Mouse (Mus musculus) G1E (cell line): ENCODE measurements around the gene Top2b. TPM values are rescaled to one million over a fixed set of nuclear protein-coding genes. Genes with fewer than 3 reads are reported as not detected.

Experiments
- ATAC-seq: 2 replicates; pipeline ENCODE4 v1.8.0; 2016; ENCODE audit warnings: mild to moderate bottlenecking; ENCODE audit not compliant: insufficient number of reproducible peaks, poor library complexity, low FRiP score, severe bottlenecking; ENCODE audit errors: extremely low read depth
- DNase-seq: peaks from one replicate; pipeline ENCODE4 v3.0.0; 2012; ENCODE audit warnings: low spot score
- H3K27me3 ChIP-seq: 2 replicates; pipeline ENCODE4 v1.6.1; 2012; ENCODE audit warnings: mild to moderate bottlenecking, low read length, inconsistent platforms; ENCODE audit not compliant: insufficient read depth
- H3K36me3 ChIP-seq: replicated peaks from 2 replicates; pipeline ENCODE3; 2012; ENCODE audit warnings: mild to moderate bottlenecking, inconsistent platforms
- H3K4me1 ChIP-seq: 2 replicates; pipeline ENCODE4 v1.6.1; 2012; ENCODE audit warnings: low read depth, low read length, inconsistent platforms, mixed read lengths; ENCODE audit not compliant: insufficient read depth
- H3K4me3 ChIP-seq: 2 replicates; pipeline ENCODE4 v1.5.1; 2012; ENCODE audit warnings: low read depth, mild to moderate bottlenecking, inconsistent platforms, low read length, moderate library complexity, mixed read lengths
- H3K9me3 ChIP-seq: replicated peaks from 2 replicates; pipeline ENCODE4 v1.6.1; 2012; ENCODE audit warnings: inconsistent platforms
- CTCF ChIP-seq: IDR thresholded peaks from 2 replicates; pipeline ENCODE4 v1.5.1; 2012; ENCODE audit warnings: low read depth, low read length, inconsistent platforms, mixed read lengths
- GATA1 ChIP-seq: IDR thresholded peaks from 2 replicates; pipeline ENCODE4 v1.6.1; 2012; ENCODE audit warnings: borderline replicate concordance, low read length, inconsistent platforms, mixed read lengths
- GATA2 ChIP-seq: IDR thresholded peaks from 2 replicates; pipeline ENCODE4 v1.6.1; 2012; ENCODE audit warnings: low read depth, low read length, inconsistent platforms, borderline replicate concordance
- POLR2AphosphoS5 ChIP-seq: IDR thresholded peaks from 2 replicates; pipeline ENCODE4 v1.6.1; 2012; ENCODE audit warnings: low read depth, low read length, inconsistent platforms; ENCODE audit not compliant: insufficient replicate concordance
- TAL1 ChIP-seq: conservative IDR thresholded peaks from 2 replicates; pipeline ENCODE4 v1.6.1; 2012; ENCODE audit warnings: low read depth, low read length, inconsistent platforms, mixed read lengths
- polyA plus RNA-seq: library from polyadenylated mRNA; stranded (reverse); fragments of >175 nt; gene quantifications from 2 replicates; pipeline ENCODE4 v1.2.3, GENCODE M21; 2012
- total RNA-seq, 2 experiments: library from RNA; stranded (forward) in 1 of 2; stranded (reverse) in 1 of 2; fragments of 200-1000 nt in 1 of 2; fragments of >200 nt in 1 of 2; fragmentation: Nextera tagmentation in 1 of 2; gene quantifications; 2 replicates each; pipeline ENCODE4 v1.2.3; 2014 to 2017

The Top2b gene
- total RNA-seq (2014; fragmentation: Nextera tagmentation): 256 and 347 TPM in 2 replicates
- total RNA-seq (2017): 195 and 215 TPM in 2 replicates
- polyA plus RNA-seq: 14.8 and 17.7 TPM in 2 replicates

DNA sequence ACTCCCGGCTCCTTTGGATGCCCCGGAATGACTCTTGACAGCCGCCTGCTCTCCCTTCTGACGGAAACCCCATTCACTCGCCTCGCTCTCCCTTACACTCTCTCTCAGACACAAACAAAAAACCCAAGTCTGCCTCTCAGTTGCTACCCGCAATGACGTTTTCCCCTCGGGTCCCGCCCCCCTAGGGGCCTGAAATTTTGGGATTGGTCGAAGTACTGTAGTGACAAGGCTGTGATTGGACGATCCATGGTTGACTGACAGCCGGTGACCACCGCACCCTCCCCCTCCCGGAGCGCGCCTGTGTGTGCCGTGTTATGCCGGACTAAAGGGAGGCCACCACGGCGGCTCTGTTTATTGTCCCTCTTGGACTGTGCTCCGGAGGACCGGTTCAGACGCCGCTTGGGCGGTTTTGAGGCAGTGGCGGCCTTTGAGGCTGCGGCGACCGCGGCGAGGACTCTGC lies at the start of gene Top2b:
Gene Top2b, plus strand, starts transcription at position 302 of the 460 bp plus-strand sequence.
- ATAC-seq (peak; percentile 95), DNase-seq (peak; percentile 97)
- Histone ChIP-seq H3K9me3 (no peaks in the 10 kb centered on the region), H3K27me3 (no peaks in the 10 kb centered on the region), H3K36me3 (peaks cover 6% of the 10 kb centered on the region), H3K4me1 (peaks cover 15% of the 10 kb centered on the region), H3K4me3 (peak within 1 kb of the TSS; percentile 86)
- no peak for TF ChIP-seq GATA1
- TF ChIP-seq GATA2: no peak
- no peak for TF ChIP-seq POLR2AphosphoS5
- TF ChIP-seq CTCF: no peak
- TF ChIP-seq TAL1: no peak

DNA sequence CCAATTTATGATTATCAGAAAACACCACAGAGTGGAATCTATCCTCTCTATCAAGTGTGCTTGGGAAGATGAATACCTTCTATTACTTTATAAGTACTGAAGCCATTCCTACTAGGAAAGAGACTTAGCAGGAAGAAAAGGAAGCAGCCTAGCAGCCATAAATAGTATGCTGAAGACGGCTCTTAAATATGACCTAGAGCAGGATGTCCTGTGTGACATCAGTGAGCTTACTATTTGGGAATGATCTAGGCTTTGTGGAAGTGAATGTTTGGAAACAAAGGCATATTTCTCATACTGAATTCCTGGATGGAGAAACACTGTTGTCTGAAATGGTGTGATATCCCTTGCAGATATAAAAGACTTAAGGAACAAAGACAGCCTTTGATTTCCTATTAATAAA lies 48.3 kb upstream of the Top2b start:
- H3K4me3 ChIP-seq: no peak overlapping the region
- H3K27me3 ChIP-seq: peaks cover 3% of the 10 kb centered on the region; the same call in 1 of the 2 replicates
- H3K36me3 ChIP-seq: peaks cover 10% of the 10 kb centered on the region
- TF ChIP-seq TAL1: no peak
- no peak for TF ChIP-seq POLR2AphosphoS5
- no peaks in the 10 kb centered on the region for H3K4me1 ChIP-seq
- DNase-seq (no peak), ATAC-seq (no peak)
- H3K9me3 ChIP-seq: no peaks in the 10 kb centered on the region

DNA sequence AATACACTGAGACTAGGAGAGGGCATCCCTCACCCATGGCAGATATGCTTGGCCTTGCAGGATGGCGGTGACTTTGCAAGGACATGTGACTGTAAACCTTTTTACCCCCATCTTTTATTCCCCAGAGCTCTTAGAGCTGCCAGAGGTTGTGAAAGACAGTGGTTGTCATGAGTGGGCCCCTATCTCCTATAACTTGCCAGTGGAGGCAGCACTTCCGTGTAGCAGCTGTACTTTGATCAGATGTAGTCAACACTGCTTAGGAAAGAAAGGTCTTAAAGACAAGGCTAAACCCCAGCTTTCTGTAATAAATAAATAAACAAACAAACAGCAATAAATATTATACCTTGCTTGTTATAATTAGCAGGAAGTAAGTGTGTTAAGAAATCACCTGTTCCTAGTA lies 45.2 kb upstream of the Top2b start:
- no peaks in the 10 kb centered on the region for H3K4me1 ChIP-seq
- H3K9me3 ChIP-seq: no peaks in the 10 kb centered on the region
- peaks cover 3% of the 10 kb centered on the region; the same call in 1 of the 2 replicates for H3K27me3 ChIP-seq
- H3K36me3 ChIP-seq: no peaks in the 10 kb centered on the region
- no peak for ATAC-seq
- TF ChIP-seq GATA1: no peak
- TF ChIP-seq CTCF: no peak
- no peak for TF ChIP-seq GATA2
- no peak for TF ChIP-seq TAL1
- no peak for TF ChIP-seq POLR2AphosphoS5
- DNase-seq: no peak
- no peak overlapping the region for H3K4me3 ChIP-seq

DNA sequence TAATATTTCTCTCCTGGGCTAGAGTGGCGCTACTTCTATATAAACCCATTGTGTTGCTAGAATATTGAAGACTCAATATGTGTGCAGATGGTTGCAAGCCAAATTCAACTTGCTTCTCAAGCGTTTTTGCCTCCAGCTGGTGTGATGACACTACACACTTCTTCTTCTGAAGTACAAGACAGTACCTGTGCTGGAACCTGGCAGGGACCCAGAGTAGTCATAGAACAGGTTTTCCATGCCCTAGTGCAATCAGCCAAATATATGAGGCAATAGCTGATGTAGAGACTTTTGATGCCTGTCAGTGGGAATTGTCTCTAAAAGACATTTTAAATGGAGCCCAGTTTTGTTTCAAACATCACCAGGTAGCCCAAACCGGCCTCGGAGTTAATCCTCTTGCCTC lies 40.6 kb upstream of the Top2b start:
- H3K4me3 ChIP-seq: no peak overlapping the region
- H3K36me3 ChIP-seq: no peaks in the 10 kb centered on the region
- ATAC-seq (no peak), DNase-seq (no peak)
- no peaks in the 10 kb centered on the region for H3K4me1 ChIP-seq
- H3K9me3 ChIP-seq: no peaks in the 10 kb centered on the region
- 0 out of 2 replicates have a peak, but pooled peaks cover 2% of the 10 kb centered on the region for H3K27me3 ChIP-seq
- TF ChIP-seq CTCF: no peak
- no peak for TF ChIP-seq GATA2
- TF ChIP-seq TAL1: no peak
- TF ChIP-seq POLR2AphosphoS5: no peak
- TF ChIP-seq GATA1: no peak

DNA sequence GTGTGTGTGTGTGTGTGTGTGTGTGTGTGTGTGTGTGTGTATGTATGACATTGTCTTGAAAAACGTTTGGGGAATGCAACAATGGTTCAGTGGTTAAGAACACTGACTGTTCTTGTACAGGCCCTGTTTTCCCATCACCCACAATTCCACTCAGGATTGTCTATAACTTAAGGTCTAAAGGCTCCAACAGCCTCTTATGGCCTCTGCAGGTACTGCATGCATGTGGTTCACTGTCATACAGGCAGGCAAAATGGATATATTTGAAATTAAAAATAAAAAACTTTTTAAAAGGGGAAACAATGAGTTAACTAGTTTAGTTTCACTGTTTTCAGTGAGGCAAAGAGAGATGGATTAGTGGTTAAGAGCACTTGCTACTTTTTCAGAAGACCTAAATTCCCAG lies 39.8 kb upstream of the Top2b start:
- H3K27me3 ChIP-seq: 0 out of 2 replicates have a peak, but pooled peaks cover 2% of the 10 kb centered on the region
- DNase-seq (no peak), ATAC-seq (no peak; the same call in 1 of the 2 replicates)
- no peak overlapping the region for H3K4me3 ChIP-seq
- H3K9me3 ChIP-seq: no peaks in the 10 kb centered on the region
- TF ChIP-seq CTCF (no peak), GATA2 (no peak), POLR2AphosphoS5 (no peak), GATA1 (no peak), TAL1 (no peak)
- no peaks in the 10 kb centered on the region for H3K4me1 ChIP-seq
- H3K36me3 ChIP-seq: no peaks in the 10 kb centered on the region

DNA sequence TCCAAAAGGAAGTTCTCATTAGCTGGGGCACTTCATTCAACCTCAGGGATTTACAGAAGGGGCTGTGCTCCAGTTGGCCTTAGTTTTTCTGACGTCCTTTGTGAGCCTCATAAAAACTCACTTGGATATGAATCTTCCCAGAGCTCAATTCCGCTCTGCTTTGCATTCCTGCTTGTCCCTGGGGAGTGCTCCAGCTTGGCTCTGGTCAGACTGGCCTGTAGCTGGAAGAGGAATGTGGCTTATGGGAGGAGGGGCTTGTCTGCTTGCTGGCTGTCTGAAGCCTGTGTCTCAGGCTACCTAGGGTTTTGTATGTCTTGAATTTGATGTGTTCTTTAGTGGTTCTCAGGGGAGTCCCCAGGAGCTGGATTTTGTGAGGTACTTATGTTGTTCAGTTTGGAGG lies 36.4 kb upstream of the Top2b start:
- Histone ChIP-seq H3K4me1 (no peaks in the 10 kb centered on the region), H3K36me3 (no peaks in the 10 kb centered on the region), H3K27me3 (peaks cover 14% of the 10 kb centered on the region; the same call in 1 of the 2 replicates), H3K9me3 (no peaks in the 10 kb centered on the region), H3K4me3 (no peak overlapping the region)
- DNase-seq (no peak), ATAC-seq (no peak)
- TF ChIP-seq GATA1 (no peak), CTCF (no peak), GATA2 (no peak), TAL1 (no peak), POLR2AphosphoS5 (no peak)
